Mouse (Mus musculus) cerebellum, adult 11 months (tissue): Measurements from ENCODE around the gene Nckap5.

ENCODE experiments used
- DNase-seq: peaks from one replicate; pipeline ENCODE4 v3.0.0; 2022

Gene Nckap5

DNA sequence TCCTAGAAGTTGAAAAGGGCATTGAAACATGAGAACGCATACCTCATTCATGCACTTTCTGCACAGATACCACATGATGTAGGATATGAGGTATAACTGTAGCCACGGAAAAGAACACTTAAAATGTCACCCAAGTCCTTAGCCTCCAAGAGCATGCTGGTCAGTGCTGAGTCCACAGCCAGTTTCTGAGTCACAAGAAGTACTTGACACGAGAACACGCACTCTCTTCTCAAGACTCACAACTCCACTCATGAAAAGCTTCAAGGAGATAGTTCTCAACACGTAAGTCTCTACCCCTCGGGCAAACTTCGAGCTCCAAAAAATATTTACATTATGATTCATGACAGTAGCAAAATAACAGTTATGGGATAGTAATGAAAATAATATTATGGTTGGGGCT lies 137.0 kb downstream of the Nckap5 start:
- DNase-seq: no peak

DNA sequence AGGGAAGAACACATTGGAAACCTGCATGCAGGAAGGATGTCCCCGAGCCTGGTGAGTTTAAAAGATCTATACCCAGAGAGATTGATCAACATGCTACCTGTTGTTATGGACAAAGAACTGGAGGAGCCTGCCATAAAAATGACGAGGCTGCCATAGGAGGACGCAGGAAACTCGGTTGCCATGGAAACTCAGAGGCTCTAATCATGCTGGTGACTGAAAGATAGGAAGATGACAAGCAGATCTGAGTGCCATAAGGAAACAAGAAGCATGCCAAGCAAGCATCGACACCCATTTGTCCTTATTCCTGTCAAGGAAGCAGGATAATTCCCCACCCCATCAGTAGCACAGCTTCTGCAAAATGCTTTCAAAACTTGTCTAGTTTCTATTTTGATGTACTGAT lies 142.0 kb downstream of the Nckap5 start:
- no peak for DNase-seq

DNA sequence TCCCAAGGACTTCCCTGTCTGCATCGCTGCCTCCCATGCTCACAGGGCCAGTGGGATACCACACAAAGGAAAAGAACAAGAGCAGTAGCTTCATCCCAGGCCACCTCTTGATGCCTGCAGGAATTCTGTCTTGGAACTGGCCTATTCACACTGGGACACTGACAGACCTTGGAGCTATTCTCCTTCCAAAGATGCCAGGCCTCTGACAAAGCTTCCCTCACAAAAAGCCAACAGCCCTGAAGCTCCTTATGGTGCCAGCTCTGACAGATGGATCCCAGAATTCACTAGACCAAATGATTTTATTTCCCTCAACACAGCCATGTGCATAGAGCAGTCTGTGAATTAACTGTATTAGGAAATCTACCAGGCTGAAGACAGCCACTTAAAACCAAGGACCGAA lies 143.9 kb downstream of the Nckap5 start:
- peak; percentile 71 for DNase-seq

DNA sequence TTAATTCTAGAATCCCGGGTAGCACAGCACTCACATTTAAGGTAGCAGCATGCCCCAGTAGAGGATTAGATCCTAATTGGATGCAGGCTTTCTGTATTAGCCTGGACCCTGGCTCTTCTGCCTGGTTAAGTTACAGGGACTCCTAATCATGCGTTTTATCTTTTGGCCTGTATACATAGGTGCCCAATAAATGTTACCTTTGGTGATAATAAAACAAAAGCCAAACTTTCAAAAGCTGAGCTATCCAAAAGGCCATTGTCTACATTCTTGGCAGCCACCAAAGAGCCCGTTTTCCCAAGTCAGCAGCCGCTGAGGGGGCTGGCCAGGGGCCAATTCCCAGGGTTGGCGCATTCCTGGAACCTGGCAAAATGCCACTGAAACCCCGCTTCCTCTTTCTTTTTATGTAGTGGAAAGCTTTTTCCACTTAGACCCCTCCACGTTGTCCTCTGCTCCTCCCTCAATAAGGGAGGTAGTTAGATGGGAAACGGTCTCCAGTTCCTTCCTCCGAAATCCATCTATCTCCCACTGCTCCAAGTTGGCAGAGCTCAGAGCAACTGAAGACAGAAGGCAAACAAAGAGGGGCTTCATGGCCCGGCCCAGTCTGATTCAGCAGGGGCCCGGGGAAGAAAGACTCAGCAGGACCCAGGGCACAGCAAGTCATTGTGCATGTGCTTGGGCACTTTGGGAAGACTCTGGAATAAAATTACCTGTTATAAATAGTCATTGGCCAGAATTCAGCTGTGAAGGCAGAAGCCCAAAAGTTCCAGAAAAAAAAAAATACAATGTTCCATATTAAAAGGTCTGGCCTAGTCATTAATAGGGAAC lies 146.8 kb downstream of the Nckap5 start:
- DNase-seq: peak; percentile 30

DNA sequence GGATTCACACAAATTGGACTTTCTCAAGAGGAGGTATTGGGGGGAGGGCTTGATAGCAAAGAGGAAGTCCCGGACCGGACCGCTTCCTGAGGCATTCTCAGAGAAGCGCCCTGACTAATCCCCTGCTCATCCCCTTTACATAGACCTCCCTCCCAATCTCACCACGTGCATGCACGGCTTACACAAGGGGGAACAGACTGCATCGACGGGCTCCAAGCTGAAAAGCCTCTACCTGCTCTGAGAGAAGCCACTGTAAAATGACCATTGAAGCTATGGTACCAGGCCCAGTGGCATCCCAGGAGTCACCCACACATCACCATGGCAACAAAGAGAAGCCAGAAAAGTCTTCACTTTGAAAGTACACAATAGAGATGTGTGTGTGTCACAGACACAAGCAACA lies 148.8 kb downstream of the Nckap5 start:
- DNase-seq: no peak

DNA sequence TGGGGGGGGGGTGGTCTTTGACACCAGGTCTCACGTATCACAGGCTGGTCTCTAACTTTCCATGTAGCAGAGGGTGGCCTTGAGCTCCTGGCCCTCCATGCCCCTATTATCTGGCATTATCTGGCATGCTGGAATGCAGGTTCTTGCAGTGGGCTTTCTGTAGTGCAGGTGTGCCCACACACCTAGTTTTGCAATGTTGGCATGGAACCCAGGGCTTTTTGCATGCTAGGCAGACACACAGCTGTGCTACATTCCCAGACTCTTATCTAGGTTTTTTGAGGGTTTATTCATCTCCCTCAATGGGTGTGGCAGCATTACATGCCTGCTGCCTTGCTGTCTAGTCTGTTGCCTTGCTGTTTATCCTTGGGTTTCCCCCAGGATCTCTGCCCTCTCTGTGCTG lies 151.3 kb downstream of the Nckap5 start:
- no peak for DNase-seq

DNA sequence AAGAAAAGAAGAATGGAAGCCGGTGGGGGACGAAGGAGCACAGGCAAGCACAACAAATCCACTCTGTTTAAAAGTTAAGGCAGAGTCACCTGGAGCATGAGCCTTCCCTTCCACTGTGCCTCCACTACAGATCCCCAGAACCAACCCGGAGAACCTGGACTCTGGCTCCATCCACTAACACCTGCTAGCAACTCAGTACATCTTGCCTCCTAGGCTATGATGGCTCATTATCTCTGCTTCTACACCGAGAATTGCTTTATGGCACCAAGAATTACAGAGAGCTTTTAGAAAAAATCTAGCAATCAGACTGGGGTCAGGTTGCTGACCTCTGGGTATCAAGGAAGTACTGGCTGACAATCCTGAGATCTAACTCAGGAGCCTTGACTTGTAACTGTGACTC lies 153.3 kb downstream of the Nckap5 start:
- DNase-seq: no peak

DNA sequence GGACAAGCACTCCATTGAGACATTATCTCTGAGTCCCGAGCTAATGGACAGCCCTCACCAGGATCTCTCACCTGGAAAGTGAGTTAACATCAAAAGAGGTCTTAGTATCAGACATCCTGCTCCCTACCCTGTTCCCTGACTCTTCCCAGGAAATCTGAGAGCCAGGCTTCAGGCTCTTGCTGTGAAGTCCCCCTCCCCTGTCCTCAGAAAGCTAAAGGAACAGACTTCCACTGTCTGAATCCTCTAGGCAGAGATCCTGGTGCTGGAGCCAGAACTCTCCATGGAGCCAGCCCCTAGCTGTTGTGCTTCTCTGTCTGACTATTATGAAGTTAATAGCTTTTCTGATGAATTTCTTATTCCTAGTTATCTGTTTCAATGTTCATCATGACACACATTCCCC lies 153.8 kb downstream of the Nckap5 start:
- no peak for DNase-seq

DNA sequence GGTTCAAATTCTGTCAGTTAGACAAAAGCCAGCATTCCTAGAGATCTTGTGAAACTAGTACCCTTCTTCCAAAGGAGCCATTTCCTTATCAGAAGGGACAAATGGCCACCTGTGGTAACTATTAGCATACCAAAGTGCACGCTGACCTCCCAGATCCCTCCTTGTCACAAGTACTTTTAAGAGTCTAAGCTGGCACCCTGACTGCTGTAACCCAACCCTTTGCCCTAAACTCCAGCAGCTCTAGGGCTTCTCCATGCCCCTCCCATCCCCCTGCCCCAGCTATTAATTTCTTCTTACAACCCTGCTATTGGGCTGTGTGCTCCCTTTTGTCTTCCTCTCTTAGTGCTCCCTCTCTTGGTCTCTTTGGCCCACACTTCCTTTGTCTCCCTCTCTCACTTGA lies 155.5 kb downstream of the Nckap5 start:
- no peak for DNase-seq

DNA sequence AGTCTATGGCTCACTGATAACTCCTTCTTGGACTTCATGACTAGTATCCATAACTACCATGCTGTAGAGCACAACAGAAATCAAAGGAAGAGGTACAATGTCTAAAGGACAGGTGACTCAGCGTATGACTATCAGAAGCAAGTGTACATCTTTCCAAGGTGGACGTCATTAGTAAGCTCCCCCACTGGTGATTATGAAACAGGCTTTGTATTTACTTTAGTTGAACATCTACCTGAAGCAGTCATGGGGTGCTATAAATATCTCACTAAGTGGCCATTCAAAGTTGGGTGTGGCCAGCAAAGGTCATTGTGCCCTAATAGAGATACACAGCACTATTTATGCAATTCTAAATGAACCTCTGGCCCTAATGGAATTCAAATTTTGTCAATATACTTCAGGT lies 157.4 kb downstream of the Nckap5 start:
- no peak for DNase-seq

DNA sequence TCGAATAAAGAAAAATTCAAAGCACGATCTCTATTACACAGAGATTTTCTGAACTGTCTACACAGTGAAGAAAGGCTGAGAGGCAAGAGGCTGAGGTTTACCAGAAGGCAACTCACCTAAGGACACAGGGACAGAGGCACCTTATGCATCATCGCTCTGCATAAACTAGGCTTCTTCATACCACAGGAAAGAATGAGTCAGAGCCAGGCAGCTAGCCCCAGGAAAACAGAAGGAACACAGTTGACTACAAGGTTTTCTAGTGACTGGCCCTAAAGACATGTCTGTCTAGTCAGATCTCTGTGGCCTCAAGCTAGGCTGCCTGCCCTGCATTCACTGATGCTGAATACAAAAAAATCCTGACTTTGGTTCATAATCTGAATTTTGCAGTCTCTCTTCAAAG lies 160.1 kb downstream of the Nckap5 start:
- no peak for DNase-seq

DNA sequence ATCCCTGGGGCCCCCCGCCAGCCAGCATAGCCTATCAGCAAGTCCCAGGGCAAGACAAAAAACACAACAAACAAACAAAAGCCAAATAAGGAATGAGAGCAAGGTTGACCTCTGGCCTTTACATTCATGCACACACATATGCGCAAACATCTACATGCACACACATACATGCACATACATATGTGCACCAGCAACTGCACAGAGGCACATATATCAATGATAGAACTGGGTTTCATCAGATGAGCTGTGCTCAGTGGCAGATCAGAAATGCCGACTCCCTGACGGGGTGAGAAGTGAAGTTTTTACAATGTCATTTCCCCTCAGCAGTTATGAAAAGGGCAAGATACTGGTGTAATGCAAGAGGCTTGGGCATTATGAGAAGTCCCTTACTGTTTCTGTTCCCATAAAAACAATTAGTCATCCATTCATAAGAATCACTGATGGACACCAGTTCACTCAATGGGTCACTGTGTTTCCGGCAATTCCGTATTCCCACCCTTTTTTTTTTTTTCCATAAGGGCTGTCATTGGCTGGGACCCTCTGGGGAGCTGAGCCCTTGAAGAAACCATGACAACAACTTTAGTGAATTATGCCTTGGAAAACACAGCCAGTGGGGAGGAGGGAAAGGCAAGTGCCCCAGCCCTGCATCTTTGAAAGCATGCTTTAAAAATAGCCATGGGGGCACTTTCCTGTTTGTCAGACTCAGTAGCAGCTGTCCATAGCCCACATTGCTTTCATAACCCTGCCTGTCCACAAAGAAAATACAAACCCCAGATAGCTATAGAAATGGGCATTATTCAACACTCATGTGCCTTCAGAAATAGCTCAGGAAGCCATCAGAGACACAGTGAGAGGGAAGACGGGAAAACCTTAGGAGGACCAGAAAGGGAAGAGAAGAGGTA lies 170.2 kb downstream of the Nckap5 start:
- DNase-seq: no peak

DNA sequence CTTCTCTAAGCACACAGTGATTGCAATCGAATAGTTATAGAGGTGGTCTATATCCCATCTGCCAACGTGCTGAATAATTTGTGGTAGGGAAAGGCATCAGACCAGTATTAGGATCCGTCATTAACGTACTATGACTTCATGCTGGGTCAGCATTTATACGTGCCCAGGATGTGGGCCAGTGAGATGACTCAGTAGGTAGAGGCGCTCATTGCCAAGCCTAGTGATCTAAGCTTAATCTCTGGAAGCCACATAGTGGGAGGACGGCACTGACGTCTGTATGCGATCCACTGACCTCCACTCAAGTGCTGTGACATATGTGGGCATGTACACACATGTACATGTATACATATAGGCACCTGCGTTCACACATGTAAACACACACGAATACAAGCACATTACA lies 171.9 kb downstream of the Nckap5 start:
- DNase-seq: no peak

DNA sequence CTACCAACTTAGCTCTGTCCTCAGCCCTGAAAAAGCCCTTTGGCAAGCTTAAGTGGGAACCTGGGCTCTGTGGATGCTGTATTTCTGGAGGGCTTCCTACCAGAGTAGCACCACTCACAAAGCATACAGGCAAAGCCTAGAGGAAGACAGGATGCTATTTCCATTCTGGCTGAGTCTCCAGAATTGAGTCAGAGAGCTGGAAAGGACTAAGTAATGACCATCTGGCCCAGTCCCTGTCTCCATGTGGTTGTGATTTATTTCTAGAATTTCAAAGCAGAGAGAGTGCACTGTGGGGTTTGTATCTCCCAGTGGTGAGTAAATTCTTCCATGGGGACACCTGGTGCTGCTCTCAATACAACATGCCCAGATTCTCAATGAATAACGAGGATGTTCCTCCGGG lies 174.4 kb downstream of the Nckap5 start:
- peak; percentile 49 for DNase-seq

DNA sequence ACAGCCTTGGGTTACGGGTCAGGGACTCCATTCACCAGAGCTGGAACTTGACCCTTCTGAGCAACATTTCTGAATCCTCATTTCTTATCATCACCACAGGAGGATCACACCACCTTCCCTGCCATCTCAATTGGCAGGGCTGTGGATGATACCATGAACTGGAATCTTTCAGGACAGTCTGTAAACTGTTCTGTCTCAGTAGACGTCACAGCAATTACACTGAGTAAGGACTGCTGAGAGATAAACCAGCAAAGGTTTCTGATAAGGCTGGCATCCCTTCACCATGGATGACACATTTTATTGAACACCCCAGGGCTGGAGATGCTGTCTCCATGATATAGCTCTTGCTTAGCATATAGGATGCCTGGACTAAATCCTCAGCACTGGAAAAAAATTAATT lies 178.5 kb downstream of the Nckap5 start:
- no peak for DNase-seq

DNA sequence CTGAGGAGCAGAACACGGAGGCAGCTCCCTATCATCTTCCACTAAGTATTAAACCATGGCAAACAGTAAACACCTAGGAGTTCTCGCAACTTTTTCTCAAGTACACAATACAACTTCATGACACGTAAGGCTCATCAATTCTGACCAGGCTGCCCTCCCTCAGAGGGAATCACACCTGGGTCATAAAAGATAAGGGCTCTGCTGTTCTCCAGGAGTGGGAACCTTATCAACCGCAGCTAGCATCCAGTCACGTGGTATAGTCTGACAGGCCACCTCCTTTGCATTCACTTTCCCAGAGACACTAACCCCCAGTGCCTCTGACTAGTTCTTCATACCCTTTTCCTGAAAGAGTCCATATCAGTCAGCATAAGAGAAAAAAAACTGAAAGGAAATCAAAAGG lies 179.8 kb downstream of the Nckap5 start:
- no peak for DNase-seq

DNA sequence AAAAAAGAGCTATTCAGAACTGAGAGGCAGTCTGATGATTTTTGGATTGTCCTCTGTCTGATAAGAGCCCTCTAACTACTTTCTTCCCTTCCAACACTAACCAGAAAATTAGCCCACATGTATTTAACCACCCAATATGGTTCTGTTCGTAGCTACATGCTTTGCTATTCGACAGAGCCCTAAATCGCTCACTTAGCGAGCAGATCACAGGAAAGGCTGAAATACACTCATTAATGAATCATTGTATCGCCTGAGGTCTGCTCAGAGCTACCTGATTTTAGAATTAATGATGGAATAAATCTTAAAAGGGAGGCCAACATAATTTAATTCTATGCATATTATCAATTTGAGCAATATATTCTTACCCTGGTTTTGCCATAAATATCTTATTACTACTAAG lies 187.8 kb downstream of the Nckap5 start:
- DNase-seq: no peak

DNA sequence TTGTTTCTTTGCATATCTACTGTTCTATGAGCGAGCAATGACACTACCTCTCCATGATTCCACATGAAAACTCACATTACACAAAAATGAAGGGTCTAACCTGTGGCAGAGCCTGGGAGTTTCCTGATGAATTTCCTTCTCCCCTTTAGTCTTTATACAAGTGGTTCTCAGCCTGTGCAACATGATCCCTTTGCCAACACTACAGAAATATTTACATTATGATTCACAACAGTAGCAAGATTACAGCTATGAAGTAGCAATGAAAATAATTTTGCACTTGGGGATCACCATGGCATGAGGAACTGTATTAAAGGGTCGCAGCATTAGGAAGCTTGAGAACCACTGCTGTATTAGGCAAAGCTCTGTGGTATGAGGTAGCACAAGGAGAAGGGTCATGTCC lies 191.1 kb downstream of the Nckap5 start:
- DNase-seq: no peak

DNA sequence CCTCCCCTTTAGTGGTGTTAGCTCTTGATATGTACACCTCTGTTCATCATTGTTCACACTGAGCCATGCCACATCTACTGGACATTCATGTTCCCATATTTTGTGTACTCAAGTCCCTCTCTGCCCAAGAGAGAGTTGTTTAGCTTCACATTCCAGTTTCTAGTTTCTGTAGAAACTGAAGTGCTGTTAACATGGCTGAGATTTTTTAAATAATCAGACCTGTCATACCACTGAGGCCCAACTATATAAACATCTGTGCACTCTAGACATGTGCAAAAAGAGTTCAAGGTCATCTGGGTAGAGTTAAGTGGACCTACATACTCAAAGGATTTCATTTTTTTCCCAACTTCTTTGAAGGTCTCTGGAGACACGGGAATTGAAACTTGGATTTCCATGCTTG lies 193.1 kb downstream of the Nckap5 start:
- DNase-seq: no peak

DNA sequence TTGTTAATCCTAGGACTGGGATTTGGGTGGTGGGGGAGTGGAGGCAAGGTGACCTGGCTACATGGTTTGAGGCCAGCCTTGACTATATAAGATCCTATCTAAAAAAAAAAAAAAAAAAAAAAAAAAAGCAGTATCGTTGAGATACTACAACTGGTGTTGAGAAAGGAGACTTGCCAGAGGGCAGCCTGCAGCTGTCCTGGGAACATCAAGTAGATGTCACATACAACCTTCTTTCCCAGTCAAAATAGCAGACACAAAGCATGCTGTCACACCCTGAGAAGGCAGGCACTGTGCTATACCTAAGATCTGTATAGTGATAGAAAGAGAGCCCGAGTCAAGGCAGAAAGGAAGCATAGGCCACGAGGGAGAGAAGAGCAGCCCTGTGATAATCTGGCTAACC lies 204.4 kb downstream of the Nckap5 start:
- DNase-seq: no peak

DNA sequence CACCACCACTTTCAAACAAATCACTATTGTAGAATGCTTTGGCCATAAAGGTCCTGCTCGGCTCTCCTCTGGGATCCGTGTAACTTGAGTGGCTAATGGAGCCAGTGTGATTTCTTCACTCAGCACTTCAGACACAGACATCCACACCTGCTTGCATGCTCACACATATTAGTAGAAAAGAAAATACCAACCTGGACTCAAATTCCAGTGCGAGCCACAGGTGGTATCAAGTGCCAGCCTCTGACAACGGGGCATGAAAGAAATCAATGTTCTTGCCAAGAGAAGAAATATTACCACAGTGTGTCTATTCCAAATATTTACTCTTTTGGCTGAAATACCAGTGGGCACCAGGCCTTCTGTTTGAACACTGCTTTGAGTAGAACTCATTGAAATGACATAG lies 208.6 kb downstream of the Nckap5 start:
- no peak for DNase-seq

DNA sequence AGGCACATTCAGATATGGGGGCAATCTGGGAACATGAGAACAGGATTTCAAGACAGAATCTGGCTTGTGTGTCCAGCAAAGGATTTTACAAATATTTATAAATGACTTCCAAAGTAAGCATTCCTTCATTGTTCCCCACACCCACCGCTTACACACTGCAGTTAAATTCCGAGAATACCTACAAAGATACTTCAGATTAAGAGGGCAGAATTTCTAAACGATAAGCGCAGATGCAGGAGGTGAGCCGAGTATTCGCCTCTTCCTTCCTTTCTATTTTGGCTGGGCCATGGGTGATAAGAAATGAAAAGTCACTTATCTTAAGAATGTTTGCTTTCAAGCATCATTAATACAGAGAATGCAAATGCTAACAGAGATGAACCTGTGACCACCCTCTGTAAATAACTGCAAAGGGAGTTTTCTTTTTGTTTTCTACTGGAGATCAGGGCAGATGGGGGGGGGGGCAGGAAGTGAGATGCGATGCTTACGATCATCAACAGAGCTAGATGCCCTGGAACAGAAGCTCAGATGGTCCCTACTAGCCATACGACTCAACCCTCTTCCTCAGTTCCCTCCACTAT lies 213.0 kb downstream of the Nckap5 start:
- no peak for DNase-seq

DNA sequence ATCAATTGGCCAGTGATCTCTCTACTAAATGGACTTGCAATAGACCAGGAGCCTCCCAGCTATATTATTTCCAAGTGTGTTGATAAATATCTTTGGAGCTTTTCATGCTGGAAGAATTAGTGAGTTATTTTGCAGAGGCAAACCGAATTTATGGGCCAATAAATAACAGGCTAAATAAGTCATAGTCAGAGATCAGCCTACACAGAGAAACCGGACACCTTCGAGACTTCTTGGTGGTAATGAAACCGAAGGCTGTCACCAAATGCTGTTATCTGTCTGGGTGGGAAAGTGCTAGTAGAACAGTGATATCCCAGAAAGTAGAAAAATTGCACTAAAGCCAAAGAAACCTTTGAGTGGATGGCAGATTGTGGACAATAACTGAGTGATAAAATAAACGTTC lies 213.6 kb downstream of the Nckap5 start:
- DNase-seq: no peak

DNA sequence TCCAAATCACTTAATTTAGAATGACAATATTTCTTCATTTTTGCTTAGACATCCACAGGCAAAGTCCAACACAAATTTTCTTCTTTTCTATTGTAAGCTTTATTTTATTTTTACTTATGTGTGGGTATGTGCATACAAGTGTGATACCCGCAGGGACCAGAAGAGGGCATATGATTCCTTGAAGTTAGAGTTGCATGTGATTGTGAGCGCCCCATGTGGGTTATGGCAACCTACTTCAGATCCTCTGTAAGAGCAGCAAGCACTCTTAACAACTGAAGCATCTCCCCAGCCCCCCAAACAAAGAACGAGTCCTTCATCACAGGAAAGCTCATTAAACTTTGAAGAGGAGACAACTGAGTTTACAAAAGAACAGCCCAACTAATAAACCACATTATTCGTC lies 217.7 kb downstream of the Nckap5 start:
- no peak for DNase-seq
